Mouse (Mus musculus) gastrocnemius, postnatal 4 days (tissue): ENCODE measurements around the gene Gsn. TPM values are rescaled to one million over a fixed set of nuclear protein-coding genes. Genes with fewer than 3 reads are reported as not detected.

Source experiments
- DNase-seq, 2 experiments: peaks; one replicate each; pipeline ENCODE4 v3.0.0; 2021 to 2022; ENCODE audit warnings: low spot score in 2 of 2, mixed read lengths in 2 of 2
- total RNA-seq, 2 experiments: library from RNA; stranded (reverse); gene quantifications; 2 replicates each; pipeline ENCODE4 v1.2.3; 2021

The Gsn gene
- total RNA-seq, 2 experiments from 2014 or later = 259 to 284 TPM

DNA sequence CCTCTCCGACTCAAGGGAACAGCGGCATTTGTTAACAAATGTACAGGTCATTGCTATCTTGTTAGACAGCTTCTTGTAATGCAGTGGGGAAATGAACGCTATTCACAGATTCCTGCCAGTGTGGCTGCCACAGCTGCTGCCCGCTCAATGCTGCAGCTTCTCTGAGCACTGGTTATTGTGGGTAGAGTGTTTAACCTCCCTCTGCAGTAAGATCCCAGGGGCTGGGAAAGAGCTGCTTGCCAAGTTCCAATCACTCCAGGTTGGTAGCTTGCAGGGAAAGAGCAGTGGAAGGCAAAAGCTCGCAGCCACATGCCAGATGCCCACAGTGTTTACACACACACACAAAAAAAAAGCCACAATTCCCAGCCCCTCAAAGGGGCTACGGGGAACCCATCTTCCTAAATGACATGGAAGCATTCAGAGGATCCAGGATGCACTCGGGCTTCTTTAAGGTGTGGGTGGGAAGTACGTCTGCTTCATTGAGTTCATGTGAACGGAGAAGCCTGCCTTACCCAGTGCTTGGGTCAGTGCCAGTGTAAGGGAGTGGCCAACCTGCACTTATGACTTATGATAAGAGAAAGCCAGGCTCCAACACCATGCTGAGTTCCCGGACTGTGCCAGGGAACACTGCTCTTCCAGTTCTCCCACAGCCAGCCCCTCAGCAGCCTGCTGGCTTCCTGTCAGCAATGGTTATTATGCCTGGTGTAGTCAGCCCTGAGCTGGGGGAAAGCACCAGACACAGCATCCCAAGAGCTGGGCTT is 66.4 kb downstream of the Gsn start:
- no peak for DNase-seq

DNA sequence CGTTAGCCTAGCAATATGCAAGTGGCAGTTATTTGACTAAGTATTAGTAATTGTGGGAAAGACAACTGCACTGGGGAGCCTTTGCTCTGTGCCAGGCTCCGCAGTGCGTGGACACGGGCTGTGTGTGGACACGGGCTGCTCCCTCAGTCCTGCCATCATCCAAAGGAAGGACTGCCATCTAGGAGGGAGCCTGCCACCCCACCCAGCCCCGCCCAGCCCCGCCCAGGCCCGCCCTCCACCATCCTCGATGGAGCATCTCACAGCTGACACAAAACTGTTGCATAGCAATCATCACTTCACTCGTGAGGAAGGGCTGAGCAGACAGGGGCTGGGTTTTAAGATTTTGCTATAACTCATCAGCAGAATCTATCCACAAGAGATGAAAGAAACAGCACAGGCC is 69.8 kb downstream of the Gsn start:
- no peak for DNase-seq

DNA sequence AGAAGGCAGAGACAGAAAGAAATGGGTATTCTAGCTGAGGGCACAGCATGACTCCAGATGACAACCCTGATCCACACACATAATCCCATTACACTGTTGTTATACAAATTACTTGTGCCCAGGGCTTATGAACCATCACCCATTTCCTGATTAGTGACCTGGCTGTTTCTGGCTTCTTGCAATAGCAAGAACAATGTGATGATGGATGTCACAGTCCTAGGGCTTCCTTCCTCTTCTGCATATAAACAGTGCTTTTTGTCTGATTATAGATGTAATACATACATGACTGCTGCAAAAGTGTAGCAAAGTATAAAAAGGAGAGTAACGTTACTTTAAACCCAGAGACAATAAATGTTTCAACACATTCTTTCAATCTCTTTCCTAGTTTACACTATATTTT is 70.8 kb downstream of the Gsn start:
- no peak for DNase-seq

DNA sequence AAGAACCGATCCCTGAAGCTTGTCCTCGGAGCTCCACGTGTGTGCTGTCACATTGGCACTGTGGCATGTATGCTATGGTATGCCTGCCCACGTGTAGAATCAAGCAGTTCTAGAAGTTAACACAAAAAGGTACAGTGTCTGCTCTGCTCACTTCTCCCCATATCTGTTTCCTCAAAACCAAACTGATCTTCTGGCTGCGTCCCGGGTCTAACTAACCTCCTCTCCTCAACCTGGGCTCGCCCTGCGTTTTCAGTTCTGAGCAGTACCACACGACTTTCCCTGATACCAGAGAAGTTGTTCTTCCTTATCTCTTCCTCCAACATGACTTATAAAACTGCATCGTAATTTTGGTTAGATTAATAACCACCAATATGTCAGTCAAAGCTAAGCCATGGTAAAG is 71.4 kb downstream of the Gsn start:
- no peak for DNase-seq

DNA sequence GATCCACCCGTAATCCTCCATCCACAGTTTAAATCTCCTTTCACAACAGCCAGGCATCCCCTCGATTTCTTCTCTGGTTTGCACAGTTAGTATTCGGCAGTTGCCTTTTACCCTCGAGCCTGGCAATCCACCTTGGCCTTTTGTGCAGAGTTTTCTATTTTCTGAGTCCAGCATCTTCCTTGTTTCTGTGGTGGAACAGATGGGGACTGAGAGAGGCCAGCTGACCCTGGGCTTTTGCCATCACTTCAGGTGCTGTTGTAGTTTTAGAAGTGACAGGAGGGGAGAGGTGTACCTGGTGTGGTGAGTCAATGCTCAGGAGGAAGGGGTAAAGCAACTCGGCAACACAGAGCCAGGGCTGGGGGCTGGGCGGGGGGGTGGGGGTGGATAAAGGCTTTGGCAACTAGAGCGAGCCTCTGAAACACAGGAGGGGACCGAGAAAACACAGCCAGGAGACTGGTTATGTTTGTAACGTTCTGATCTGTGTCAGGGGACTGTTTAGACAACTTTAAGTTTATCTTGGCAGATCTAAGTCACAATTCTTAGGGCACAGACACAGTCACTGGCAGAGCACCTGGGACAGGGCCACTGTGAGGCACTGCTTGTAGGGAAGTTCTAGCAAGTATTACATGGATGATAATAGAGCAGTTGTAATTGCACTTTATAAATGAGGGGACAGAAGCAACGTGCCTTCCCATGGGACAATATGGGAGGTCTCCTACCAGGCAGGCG is 72.0 kb downstream of the Gsn start:
- no peak for DNase-seq

DNA sequence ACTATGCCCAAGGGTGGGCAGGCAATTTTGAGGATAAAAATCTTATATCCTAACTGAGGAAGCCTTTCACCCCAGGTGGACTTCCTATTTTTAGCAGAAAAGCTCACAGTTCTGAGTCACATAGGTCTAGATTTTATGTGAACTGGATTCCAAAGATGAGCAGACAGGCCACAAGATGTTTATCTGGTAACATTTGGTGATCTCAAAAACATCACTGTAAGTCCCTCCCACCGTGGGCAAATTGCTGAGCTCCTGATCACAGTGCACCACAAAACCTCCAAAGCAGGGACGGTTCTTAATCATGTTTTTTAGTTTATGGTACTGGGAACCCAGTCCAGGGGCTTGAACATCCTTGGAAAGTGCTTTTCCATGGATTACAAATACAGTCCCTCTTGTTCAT is 72.9 kb downstream of the Gsn start:
- no peak for DNase-seq

DNA sequence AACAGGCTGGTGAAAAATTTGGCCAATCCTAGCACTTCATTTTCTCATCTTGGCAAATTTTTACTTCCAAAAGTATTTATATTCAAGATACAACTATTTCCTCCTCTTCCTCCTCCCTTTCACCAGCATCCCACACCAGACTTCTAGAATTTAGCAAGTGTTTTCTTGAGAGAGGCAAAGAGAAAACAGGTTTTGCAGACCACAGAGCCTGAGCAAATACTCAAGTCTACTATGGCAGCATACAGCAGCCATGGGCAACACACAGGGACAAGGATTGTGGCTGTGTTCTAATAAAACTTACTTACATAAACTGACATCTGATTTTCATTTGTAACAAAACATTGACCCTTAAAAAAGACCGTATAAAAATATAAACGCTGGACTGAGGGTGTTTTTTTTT is 75.0 kb downstream of the Gsn start:
- no peak for DNase-seq

DNA sequence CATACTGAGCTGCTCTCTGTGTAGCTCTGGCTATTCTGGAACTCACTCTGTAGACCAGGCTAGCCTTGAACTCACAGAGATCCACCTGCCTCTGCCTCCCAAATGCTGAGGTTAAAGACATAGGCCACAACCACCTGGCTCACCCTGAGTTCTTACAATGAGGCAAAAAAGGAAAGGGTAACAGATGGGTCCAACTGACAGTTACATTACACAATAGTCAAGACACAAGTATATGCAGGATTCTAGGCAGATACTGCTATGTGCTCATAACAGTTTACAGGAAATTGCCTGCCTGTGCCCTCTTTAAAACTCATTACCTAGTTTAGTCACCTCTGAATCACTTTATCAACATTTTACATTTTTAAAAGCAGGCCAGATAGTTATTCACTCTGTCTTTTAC is 77.5 kb downstream of the Gsn start:
- no peak for DNase-seq

DNA sequence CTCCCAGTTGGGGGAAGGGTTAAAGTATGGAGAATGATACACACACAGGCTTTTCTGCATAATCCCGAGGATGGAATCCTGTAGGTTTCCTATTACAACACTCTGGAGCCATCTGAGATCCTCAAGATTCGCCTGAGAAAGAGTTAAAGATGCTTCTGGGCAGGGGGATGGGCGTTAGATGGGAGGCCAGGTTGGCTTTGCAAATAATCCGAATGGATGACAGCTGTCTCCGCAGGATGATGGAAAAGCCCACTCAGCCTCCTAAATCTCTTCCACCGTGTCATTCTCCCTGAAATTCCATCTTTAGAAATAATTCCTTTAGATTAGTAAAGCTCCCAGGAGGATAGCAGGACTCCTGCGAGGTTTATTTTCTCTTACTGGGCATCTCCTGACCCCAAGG is 79.4 kb downstream of the Gsn start:
- no peak for DNase-seq

DNA sequence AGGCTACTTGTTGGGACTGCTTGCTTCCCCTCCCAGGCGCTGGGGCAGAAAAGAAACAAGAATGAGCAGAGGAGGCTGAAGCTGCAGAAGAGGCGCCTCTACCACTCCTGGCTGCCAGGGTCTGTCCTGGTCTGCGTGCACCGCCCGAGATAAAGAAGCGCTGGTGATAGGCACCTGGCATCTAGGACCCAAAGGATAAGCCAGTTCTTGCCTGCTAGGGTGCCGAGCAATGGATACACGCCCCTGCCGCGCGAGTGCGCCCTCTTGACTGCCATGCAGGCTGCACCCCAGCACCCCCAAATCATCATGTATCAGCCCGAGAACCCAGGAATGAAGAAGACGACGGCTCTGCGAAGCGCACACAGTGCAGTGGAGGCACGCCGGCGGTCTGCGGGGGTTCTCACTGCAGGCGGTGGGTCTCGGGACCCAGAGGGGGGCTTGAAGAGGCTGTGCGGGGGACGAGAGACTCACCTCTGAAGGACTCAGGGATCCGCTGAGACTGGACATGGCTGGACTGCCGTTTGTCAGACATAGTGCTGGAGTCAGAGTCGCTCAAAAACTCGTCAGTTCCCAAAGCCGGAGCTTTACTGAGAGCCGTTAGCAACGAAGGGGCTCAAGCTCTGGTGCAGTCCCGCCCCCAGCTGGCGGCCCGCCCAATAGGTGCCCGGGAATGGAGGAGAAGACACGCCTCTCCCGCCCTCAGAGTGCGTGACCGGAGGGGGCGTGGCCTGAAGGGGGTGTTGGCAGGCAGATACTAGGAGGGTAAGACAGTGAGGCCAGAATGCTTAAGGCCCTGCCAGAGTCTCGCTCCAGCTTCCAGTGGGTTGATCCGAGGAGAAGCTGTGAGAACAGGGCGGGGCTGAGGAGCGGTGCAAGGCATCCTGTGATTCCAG is 80.5 kb downstream of the Gsn start, which contains the start of gene Stom:
Gene Stom, minus strand, starts transcription at position 589 of the 893 bp plus-strand sequence.
- DNase-seq = peak; percentile 99 to 100

DNA sequence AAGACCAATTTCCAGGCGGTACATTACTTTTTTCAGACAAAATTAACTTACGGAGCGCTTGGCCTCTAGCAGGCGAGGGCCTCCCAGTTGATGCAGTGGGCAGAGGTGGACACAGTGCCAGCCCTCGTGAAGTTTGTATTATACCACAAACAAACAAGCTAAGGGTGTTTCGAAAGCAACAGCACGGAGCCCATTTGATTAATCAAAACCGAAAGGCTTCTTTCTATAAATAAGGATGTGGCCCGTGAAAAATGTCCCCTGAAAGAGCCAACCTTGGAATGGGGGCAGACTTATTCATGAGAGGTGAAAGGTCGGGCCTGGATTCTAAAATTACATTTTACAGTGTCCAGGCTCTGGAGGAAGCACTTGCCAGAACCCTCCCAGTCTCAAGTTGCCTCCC is 81.2 kb downstream of the Gsn start:
- DNase-seq = no peak

DNA sequence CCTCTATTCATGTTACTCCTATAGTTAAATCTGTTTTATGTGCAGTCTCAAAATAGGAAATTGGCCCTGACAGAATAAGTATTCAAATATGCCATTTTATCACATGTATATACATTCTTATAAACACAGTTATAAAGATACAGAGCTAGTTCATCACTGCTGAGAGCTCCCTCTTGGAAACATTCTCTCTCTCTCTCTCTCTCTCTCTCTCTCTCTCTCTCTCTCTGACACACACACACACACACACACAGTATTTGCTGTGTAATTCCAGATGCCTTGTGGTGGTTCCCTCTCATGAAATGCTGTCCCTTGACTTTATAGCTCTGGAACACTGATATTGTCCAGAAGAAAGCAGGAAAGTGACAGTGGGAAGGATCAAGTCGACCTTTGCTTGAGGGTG is 81.9 kb downstream of the Gsn start:
- DNase-seq = no peak

DNA sequence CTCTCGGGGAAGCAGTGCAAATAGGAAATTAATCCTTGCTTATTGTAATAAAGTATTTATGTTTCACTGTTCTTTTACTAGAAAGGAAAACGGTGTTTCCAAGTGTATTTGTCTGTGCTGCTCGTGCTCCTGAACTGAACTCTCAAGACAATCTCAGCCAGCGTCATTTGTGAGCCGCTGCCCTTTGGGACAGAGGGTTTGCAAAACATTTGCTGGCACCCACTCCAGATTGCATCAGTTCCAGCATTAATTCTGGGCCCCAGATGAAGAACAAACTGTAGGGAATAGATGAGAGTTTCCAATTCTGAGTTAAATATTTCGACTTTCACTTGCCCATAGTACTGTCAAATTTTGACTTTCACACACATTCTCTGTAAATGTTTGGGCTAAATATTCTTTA is 82.5 kb downstream of the Gsn start:
- DNase-seq = peak in 1 of 2 experiments; percentile 50

DNA sequence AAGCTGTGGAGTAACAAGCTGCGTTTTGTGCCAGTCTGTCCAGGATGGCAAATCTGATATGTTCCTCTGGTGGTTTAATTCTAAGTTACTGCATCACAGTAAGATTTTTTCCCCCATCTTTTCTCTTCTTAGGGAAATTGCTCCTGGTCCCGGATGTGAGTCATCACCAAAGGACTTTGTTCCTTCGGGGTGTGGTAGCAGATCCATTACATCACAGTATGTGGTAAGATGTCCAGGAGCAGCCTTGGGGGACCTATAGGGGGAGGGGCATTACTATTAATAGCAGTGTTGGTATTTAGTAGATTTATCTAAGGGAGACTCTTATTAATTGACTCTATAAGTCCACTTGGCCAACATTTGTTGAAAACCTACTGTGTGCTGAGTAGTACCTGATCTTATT is 86.4 kb downstream of the Gsn start:
- DNase-seq = no peak

DNA sequence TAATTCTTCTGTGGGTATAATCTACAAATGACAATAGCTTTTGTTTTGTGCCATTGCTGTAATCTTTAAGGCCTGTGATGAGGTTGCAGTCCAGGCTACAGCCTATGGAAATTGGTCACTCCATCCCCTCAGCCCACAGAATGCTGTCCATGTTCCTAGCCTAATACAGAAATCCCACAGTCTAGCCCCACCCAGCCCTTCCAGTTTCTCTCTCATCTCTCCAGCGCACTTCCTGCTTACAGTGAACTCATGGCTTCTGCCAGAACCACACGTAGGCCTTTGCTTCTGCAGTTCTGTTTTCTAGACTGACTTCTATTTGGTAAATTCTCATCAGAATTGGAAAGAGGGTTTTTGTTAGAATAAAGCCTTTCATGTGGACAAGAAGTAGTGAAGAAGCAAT is 89.8 kb downstream of the Gsn start:
- DNase-seq = no peak

DNA sequence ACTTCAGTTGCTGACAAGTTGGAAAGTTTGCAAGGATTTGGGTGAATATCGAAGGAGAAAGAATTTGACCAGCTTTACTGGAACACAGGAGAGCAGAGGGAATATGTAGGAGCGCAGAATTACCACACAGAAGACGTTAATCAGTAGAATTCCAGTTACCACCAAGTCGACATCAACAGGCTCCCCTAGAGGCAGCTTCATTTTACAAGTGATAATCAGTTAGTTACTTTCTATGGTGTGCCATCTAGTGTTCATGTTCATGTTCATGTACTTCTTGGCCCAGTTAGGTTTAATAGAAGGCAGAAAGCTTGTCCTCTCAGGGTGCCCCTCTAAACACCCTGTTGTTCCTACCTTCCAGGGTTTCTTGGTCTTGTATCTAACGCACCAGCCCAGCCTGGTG is 93.0 kb downstream of the Gsn start:
- DNase-seq = no peak

Other genes starting within 250 kb of the Gsn start
- gene Hc, start 194.9 kb upstream of the Gsn start, total RNA-seq = 1 to 10 TPM in 1 of 2 experiments, under 1 TPM in 1; 0.25 to 1.1 TPM
- gene AI182371, start 154.8 kb upstream of the Gsn start, total RNA-seq = under 1 TPM; 0.17 to 0.47 TPM
- gene Cntrl, start 146.9 kb upstream of the Gsn start, total RNA-seq = 10 to 100 TPM; 14.4 to 16.7 TPM
- 100 to 1,000 TPM; 119 to 130 TPM for gene Rab14, start 55.3 kb upstream of the Gsn start, total RNA-seq
- gene Stom, start 80.6 kb downstream of the Gsn start, total RNA-seq = 10 to 100 TPM; 34.1 to 50.4 TPM
- not detected for gene 4930568D16Rik, start 111.3 kb downstream of the Gsn start, total RNA-seq
- not detected for gene 4930402F06Rik, start 140.8 kb downstream of the Gsn start, total RNA-seq
- gene Ggta1, start 206.9 kb downstream of the Gsn start, total RNA-seq = 10 to 100 TPM; 21.0 to 25.4 TPM